Mouse (Mus musculus) cerebellum, adult 2 months (tissue): ENCODE data around the gene Pacs2.

ENCODE experiments used
- CTCF ChIP-seq: fragments of 200-500 bp; IDR thresholded peaks from 2 replicates; pipeline ENCODE4 v1.5.1; 2011; ENCODE audit warnings: low read depth, mild to moderate bottlenecking, control low read depth, low read length, moderate library complexity, borderline replicate concordance; ENCODE audit not compliant: insufficient read depth
- POLR2A ChIP-seq: fragments of 200-500 bp; IDR thresholded peaks from 2 replicates; pipeline ENCODE4 v1.6.1; 2011; ENCODE audit warnings: low read length, control low read depth, borderline replicate concordance; ENCODE audit not compliant: insufficient read depth

DNA sequence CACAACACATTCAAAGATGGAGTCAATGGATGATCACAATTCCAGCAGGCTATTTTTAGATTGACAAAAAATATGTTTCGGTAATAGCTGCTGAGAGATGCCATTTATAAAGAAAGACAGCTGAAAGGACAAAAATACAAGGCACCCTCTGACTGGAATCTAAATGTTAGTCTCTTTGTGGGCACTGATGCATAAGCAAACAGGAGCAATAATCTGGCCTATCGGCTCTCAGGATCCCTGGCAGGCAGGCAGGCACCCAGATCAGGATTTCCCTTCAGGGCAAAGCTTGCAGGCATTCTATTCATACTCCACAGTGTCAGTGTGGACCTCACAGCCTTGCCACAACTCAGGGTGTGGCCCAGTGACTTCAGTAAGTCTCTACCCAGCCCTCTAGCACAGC lies 32.3 kb upstream of the Pacs2 start:
- TF ChIP-seq CTCF = no peak
- no peak for TF ChIP-seq POLR2A
